Mouse (Mus musculus) spleen, embryonic (tissue): ENCODE data around the gene Spata6.

Source experiments
- CTCF ChIA-PET: fragments of 350-600 bp; sonication (Branson Sonifier 250); formaldehyde crosslinking; loops from one replicate; lab custom pipeline; 2022; lab: Charles Lee

Gene Spata6

DNA sequence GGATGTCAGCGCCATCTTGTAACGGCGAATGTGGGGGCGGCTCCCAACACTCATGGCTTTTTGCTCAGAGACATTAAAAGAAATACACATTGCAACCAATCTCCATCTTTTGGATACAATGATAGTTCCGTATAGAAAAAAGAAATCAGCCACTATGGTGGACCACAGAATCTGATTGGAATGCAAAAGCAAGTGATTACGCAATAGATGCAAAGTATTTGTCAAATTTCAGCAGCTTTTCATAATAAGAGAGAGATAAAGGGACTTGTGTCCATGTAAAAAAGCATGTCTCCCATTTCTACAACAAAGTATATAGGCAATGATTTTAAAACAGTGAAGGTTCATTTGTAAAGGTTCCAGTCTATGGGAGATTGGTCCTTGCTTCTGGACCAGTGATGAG, 119.1 kb downstream of the Spata6 start:
- CTCF ChIA-PET: no interaction called here

DNA sequence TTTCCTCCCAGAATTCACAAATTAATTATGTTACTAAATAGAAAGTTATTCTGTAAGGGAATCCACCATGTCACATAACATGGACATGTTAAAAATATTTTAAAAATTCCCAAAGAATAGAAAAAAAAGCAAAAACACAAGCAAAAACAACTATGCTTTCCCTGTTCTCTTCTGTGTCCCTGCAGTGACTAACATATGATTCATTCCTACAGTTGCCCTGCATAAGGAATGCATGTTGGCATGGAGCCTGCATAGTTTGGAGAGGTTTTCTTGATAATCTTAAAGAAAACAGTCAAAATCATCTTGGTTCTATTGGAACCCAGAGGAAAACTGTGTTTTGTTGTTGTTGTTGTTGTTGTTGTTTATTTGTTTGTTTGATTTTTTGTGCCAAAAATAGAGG, 132.8 kb downstream of the Spata6 start:
- CTCF ChIA-PET: no interaction called here

DNA sequence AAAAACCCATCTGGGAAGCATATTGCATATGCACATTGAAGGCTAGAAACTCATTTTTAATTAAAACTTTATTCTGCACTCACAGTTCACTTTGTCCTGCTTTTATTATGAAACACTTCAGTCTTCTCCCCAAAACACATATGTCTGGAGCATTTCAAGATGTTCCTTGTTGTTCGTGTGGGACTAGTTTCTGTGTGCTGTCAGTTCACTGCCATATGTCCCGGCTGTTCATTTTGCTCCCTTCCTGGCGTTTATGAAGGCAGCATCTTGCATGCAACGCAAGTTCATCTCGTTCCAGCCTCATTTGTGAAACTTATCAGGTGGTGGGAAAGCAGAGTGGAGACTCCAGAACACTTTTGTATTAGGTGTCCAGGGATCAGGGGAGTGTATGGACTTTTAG, 146.9 kb downstream of the Spata6 start:
- CTCF ChIA-PET: no interaction called here

DNA sequence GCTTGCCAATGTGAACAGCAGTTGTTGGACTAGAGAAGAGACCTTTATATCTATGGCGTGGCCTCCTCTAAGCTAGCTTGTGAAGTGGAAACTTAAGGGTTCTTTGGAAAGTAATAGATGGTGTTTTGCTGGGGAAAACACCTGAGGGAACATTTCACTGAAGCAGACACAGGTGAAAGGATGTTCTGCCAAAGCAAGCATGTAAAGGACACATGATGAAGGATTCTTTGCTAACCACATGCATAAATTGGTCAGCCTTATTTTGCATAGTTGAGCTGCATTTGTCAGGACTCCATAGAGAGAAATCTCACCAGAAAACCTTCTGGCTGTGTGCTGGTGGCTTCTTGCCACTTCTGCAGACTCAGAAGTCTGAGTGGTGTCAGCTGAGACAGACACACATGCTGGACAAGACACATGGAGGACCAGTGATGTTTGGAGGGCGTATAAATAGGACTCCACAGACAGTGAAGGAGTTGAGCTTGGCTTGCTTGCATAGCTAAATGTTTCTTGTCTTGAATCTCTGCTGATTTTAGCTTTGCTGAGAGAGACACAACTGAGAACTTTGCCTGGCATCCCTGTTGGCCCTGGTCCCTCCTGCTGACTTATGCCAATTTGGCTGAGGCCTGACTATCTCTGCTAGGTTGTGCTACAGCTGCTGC, 148.1 kb downstream of the Spata6 start:
- CTCF ChIA-PET: no interaction called here
